Mouse (Mus musculus) thymus, adult 2 months (tissue): ENCODE results near the gene Kcna4. TPM values are rescaled to one million over a fixed set of nuclear protein-coding genes. Genes with fewer than 3 reads are reported as not detected.

Source experiments
- DNase-seq: peaks from one replicate; pipeline ENCODE4 v3.0.0; 2021
- H3K27ac ChIP-seq: fragments of 200-500 bp; 2 replicates; pipeline ENCODE4 v1.5.1; 2012; ENCODE audit warnings: low read length, control low read depth; ENCODE audit not compliant: control insufficient read depth, insufficient read depth
- H3K27me3 ChIP-seq: fragments of 200-500 bp; 2 replicates; pipeline ENCODE4 v1.6.1; 2012; ENCODE audit warnings: mild to moderate bottlenecking, low read length, moderate library complexity, mixed read lengths; ENCODE audit not compliant: control insufficient read depth, insufficient read depth
- H3K36me3 ChIP-seq: fragments of 200-500 bp; 2 replicates; pipeline ENCODE4 v1.6.1; 2012; ENCODE audit warnings: mild to moderate bottlenecking, low read length, moderate library complexity; ENCODE audit not compliant: control insufficient read depth, insufficient read depth
- H3K4me1 ChIP-seq: fragments of 200-500 bp; replicated peaks from 2 replicates; pipeline ENCODE4 v1.6.1; 2012; ENCODE audit warnings: low read length; ENCODE audit not compliant: control insufficient read depth, insufficient read depth
- H3K4me3 ChIP-seq: fragments of 200-500 bp; 2 replicates; pipeline ENCODE4 v1.5.1; 2012; ENCODE audit warnings: mild to moderate bottlenecking, low read length, control low read depth, moderate library complexity; ENCODE audit not compliant: control insufficient read depth, insufficient read depth
- CTCF ChIP-seq: fragments of 200-500 bp; IDR thresholded peaks from 2 replicates; pipeline ENCODE4 v1.5.1; 2012; ENCODE audit warnings: mild to moderate bottlenecking, control low read depth, low read length, moderate library complexity, borderline replicate concordance; ENCODE audit not compliant: control insufficient read depth, poor library complexity, insufficient read depth; ENCODE audit errors: extremely low read depth
- POLR2A ChIP-seq: fragments of 200-500 bp; IDR thresholded peaks from 2 replicates; pipeline ENCODE4 v1.6.1; 2012; ENCODE audit warnings: mild to moderate bottlenecking, low read length, control low read depth, moderate library complexity; ENCODE audit not compliant: control insufficient read depth, poor library complexity, insufficient read depth; ENCODE audit errors: extremely low read depth
- WGBS: fragments of 180-500 bp; shearing (Covaris S2); methylation state at CpG from one replicate; pipeline ENCODE4 v1.1.7; 2018; 5-methylcytosine and 5-hydroxymethylcytosine counted together
- polyA plus RNA-seq: library from polyadenylated mRNA; depleted of rRNA; stranded (reverse); fragments of >200 nt; gene quantifications from 2 replicates; pipeline ENCODE4 v1.2.3, GENCODE M21; 2012; rRNA removed

The Kcna4 gene
- polyA plus RNA-seq, result 0.03 TPM in 1 of 2 replicates, not detected in the other

DNA sequence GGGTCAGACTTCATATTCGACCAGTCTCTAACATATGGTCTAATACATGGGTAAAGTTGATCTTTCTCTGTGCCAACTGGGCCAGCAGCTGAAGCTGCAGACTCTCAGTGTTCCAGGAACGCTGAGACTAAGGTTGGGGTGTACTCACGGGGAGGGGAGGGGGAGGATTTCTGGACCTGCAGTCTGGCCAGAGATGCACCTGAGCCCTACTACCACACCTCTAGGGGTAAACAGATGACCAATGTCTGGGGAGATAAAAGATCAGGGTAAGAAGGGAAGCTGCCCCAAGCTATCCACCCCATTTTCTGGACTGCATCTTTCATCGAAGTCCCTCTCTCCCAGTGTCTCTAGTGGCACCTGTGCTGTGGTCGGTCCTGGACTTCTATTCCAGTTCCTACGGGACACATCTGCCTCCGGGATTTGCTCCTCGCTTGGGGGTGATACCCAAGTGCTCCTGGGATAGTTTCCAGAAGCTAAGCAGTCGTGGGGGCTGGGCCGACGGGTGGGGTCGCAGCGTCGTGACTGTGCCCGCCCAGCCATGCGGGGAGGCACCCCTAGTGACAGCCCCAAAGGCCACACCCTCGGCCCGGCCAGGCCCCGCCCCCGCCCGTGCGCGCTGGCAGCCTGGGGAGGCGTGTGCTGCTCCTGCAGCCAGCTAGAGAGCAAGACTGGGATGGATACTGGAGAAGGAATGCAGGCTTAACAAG, at the start of gene Kcna4:
Gene Kcna4 (plus strand): TSS at position 650 of the 707 bp plus-strand sequence.
- Histone ChIP-seq H3K4me3 (no peak within 1 kb of the TSS), H3K27me3 (no peaks in the 10 kb centered on the region), H3K27ac (no peak within 1 kb of the TSS), H3K36me3 (no peaks in the 10 kb centered on the region), H3K4me1 (no peaks in the 10 kb centered on the region)
- TF ChIP-seq CTCF, result no peak
- TF ChIP-seq POLR2A, result no peak
- DNase-seq, result no peak
- 7% methylated on average over 24 of the region's 24 CpGs for WGBS

DNA sequence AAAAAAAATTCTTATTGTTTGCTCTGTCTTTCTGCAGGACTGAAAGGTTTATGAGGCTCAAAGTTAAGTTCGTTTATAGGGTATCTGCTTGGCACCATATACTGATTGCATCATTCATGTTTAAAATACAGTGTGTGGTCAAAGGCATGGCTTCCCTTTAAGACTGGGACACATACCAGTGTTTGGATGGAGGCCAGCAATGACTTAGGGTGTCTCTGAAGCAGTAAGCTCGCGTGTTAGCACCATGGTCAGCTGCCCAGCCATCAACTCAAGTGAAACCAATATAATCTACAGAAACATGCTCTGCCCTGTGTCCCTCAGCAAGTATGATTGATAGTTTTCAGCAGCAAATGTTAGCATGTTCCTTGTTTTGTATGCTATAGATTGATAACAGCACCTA, 32.3 kb upstream of the Kcna4 start:
- no peak for DNase-seq
- Histone ChIP-seq H3K4me3 (no peak overlapping the region), H3K27me3 (no peaks in the 10 kb centered on the region), H3K36me3 (no peaks in the 10 kb centered on the region), H3K27ac (no peak overlapping the region), H3K4me1 (no peaks in the 10 kb centered on the region)
- TF ChIP-seq CTCF (no peak), POLR2A (no peak)
- WGBS, result 78% methylated on average over 3 of the region's 3 CpGs

DNA sequence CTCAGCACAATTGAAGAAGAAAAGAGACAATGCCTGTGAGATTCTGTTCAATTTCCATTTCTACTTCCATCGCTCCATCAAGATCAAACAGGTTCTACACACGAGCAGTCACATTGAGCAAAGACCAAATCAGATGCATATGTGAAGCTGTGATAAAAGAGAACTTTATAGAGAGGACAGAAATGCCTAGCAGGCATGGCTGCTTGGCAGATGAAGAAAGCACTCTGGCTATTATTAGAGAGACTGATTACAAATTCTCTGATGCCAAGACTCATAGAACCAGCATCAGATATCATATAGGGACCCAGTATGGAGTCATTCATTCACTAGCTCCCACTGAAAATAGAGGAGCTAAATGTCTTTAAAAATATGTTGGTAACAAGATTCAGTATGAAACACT, 24.2 kb upstream of the Kcna4 start:
- Histone ChIP-seq H3K4me3 (no peak overlapping the region), H3K27ac (no peak overlapping the region), H3K27me3 (no peaks in the 10 kb centered on the region), H3K4me1 (no peaks in the 10 kb centered on the region), H3K36me3 (no peaks in the 10 kb centered on the region)
- 88% methylated on average over 2 of the region's 2 CpGs for WGBS
- TF ChIP-seq CTCF (no peak), POLR2A (no peak)
- DNase-seq, result no peak

DNA sequence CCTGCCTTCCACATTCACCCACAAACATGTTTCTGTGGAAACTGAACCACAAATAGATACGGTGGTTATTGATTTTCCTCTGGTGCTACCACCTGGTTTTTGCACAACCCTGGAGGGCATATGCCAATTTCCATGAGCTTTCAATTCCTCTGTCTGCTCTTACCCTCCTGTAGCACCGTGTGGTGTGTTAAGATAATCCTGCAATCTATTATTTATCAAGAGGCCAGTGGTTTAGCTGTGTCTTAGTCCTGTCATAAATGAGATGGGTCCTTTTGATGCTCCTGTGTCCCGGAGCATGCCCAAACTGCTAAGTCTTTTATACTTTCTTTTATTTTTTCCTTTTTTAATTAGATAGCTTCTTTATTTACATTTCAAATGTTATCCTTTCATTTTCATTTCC, 20.4 kb upstream of the Kcna4 start:
- DNase-seq, result no peak
- Histone ChIP-seq H3K36me3 (no peaks in the 10 kb centered on the region), H3K4me1 (no peaks in the 10 kb centered on the region), H3K27me3 (no peaks in the 10 kb centered on the region), H3K27ac (no peak overlapping the region), H3K4me3 (no peak overlapping the region)
- TF ChIP-seq POLR2A, result no peak
- no peak for TF ChIP-seq CTCF
- 85% methylated on average over 3 of the region's 3 CpGs for WGBS

DNA sequence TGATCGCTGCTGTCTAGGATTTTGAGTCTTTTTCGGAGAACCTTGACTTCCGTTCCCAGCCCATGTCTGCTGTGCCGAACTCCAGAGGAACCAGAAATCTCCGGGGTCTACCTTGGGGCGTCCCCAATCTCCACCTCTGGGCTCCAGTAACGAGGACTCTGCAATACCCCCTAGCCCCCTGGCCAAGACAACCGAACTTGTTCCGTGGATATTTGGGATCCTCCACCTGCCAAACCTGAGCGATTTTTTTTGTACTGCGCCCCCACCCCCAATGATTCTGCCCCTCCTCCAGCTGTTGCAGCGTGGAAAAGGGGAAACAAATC, 219 bp downstream of the Kcna4 start:
- no peak overlapping the region for H3K4me3 ChIP-seq
- no peaks in the 10 kb centered on the region for H3K36me3 ChIP-seq
- 3% methylated on average over 12 of the region's 12 CpGs for WGBS
- H3K4me1 ChIP-seq, result no peaks in the 10 kb centered on the region
- TF ChIP-seq POLR2A (no peak), CTCF (no peak)
- no peaks in the 10 kb centered on the region for H3K27me3 ChIP-seq
- no peak for DNase-seq
- H3K27ac ChIP-seq, result no peak overlapping the region

DNA sequence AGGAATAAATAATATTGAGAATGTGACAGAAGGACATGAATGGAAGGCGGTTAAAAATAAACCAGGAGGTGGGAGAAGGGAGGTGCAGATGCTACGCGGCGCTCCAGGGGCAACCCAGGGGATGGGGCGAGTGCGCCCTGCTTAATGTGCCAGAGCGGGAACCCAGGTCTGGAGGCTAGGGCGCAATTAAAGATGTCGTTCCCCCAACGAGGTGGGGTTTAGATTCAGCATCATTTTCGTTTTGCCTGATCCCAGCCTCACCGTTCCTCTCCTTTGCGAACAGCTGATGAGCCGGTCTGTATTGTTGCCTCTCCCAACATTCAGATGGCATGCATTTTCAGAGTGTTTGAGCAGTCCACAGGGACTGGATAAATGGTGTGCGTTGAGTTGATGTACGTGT, 703 bp downstream of the Kcna4 start:
- no peak overlapping the region for H3K4me3 ChIP-seq
- TF ChIP-seq CTCF (no peak), POLR2A (no peak)

DNA sequence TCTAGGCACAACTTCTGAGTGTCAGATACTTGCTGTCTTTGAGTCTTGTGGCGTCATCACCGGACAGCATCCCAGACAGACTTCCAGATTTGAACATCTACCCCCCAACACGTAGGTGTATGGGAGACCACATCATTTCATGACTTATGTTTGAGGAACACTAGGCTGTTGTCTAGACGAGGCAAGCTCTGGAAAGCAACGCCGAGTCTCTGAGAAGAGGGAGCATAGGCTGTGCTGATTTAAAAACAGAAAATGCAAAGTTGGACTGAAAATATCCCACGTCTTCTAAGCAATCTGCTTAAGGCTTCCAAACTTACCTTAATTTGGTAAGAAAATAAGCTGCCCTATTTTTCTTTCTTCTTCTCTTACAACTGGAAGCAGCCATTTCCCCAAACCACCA, 4.1 kb downstream of the Kcna4 start:
- no peaks in the 10 kb centered on the region for H3K27me3 ChIP-seq
- H3K36me3 ChIP-seq, result no peaks in the 10 kb centered on the region
- no peaks in the 10 kb centered on the region for H3K4me1 ChIP-seq
- TF ChIP-seq POLR2A, result no peak
- TF ChIP-seq CTCF, result no peak
- no peak for DNase-seq
- H3K4me3 ChIP-seq, result no peak overlapping the region
- no peak overlapping the region for H3K27ac ChIP-seq
- 93% methylated on average over 7 of the region's 7 CpGs for WGBS

More for the DNA sequence above, 703 bp downstream of the Kcna4 start:
- Histone ChIP-seq H3K27me3 (no peaks in the 10 kb centered on the region), H3K36me3 (no peaks in the 10 kb centered on the region), H3K4me1 (no peaks in the 10 kb centered on the region), H3K27ac (no peak overlapping the region)
- 9% methylated on average over 16 of the region's 16 CpGs for WGBS
- DNase-seq, result no peak
